Mouse (Mus musculus): ENCODE measurements around the gene Gm12216. TPM values are rescaled to one million over a fixed set of nuclear protein-coding genes. Genes with fewer than 3 reads are reported as not detected.

The Gm12216 gene
- total and polyA plus RNA-seq, 2 experiments, result 2.7 to 3.2 TPM

GRCm38 (mm10) chr11:53891505-53892451 is 32.7 kb upstream of the Gm12216 start, which contains the start of gene Slc22a5:
TSS of gene Slc22a5 (minus strand) at chr11:53891660.
- DNase-seq (ENCODE audit: extremely low read depth, low read depth, low spot score), result peak; percentile 94
- TF ChIP-seq CTCF (IDR thresholded peaks at IDR 0.05; ENCODE audit: low read depth, low read length), result no peak
- peak; percentile 74; the same call in 1 of the 2 replicates for TF ChIP-seq POLR2A (IDR thresholded peaks at IDR 0.05; ENCODE audit: extremely low read depth, insufficient read depth, low read length)
- WGBS, result 2% methylated on average over 63 of the region's 63 CpGs
- peaks cover 19% of the 10 kb centered on the region for H3K4me1 ChIP-seq (ENCODE audit: control insufficient read depth, insufficient read depth, low read length)
- H3K27ac ChIP-seq (replicated peaks; ENCODE audit: insufficient read depth, low read depth, low read length), result peak within 1 kb of the TSS; percentile 80
- peak within 1 kb of the TSS; percentile 95 for H3K9ac ChIP-seq (ENCODE audit: low read depth, low read length)
- H3K36me3 ChIP-seq (ENCODE audit: control insufficient read depth, insufficient read depth, low read length), result peaks cover 1% of the 10 kb centered on the region
- peaks cover 12% of the 10 kb centered on the region for H3K79me2 ChIP-seq (ENCODE audit: control insufficient read depth, insufficient read depth, low read length)
- peak within 1 kb of the TSS; percentile 92 for H3K4me3 ChIP-seq (ENCODE audit: insufficient read depth, low read depth, low read length)
- no peaks in the 10 kb centered on the region for H3K27me3 ChIP-seq (ENCODE audit: control insufficient read depth, insufficient read depth, low read length)

DNA sequence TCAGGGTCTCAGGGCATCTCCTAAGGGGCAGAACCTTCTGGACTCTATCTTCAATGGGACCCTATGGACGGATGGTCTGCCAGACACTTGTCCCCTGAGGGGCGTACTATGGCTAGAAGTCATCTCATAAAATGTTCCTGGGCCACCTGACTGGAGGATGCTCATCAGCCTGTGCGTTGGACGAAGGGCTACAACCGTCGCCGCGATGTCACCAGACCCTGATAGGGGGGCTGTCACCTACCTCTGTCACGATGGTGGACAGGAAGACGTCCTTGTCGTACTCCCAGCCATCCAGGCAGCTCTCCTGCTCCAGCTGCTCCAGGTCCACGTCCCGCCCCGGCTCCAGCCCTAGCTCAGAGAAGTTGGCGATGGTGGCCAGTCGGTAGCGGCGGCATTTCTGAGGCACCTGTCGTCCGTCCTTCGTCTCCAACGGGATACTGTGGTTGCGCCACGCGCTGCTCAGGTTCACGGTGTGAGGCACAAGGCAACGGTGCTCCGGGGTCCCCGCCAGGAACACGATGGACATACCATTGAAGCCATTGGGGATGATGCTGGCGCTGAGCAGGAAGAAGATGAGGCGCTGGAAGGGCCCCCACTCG is 31.9 kb upstream of the Gm12216 start:
- Histone ChIP-seq H3K4me1 (ENCODE audit: control insufficient read depth, insufficient read depth, low read length) (peaks cover 19% of the 10 kb centered on the region), H3K27me3 (ENCODE audit: control insufficient read depth, insufficient read depth, low read length) (no peaks in the 10 kb centered on the region), H3K27ac (replicated peaks; ENCODE audit: insufficient read depth, low read depth, low read length) (peak overlapping the region; percentile 80), H3K4me3 (ENCODE audit: insufficient read depth, low read depth, low read length) (peak overlapping the region; percentile 92), H3K9ac (ENCODE audit: low read depth, low read length) (peak overlapping the region; percentile 95), H3K36me3 (ENCODE audit: control insufficient read depth, insufficient read depth, low read length) (peaks cover 6% of the 10 kb centered on the region), H3K79me2 (ENCODE audit: control insufficient read depth, insufficient read depth, low read length) (peaks cover 15% of the 10 kb centered on the region)
- WGBS, result 4% methylated on average over 33 of the region's 33 CpGs
- TF ChIP-seq CTCF (IDR thresholded peaks at IDR 0.05; ENCODE audit: low read depth, low read length), result no peak
- no peak for TF ChIP-seq POLR2A (IDR thresholded peaks at IDR 0.05; ENCODE audit: extremely low read depth, insufficient read depth, low read length)
- DNase-seq (ENCODE audit: extremely low read depth, low read depth, low spot score), result no peak

DNA sequence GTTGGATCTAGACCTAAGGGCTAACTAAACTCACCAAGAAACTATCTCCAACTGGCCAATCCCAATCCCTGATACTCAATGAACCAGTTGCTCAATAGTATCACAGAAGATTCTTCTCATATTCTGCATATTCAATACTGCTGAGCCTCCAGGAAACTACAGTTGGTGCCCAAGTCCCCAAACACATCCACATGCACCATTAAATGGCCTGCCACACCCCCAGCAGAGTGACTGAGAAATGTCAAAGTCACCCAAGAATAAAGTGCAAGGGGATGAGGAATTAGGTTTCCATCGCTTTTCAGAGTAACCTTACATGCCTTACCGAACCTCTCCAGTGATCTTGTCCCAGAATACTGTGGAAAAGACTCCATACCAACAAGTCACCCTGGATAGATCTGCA is 31.2 kb upstream of the Gm12216 start:
- Histone ChIP-seq H3K79me2 (ENCODE audit: control insufficient read depth, insufficient read depth, low read length) (peaks cover 15% of the 10 kb centered on the region), H3K4me1 (ENCODE audit: control insufficient read depth, insufficient read depth, low read length) (peaks cover 19% of the 10 kb centered on the region), H3K27ac (replicated peaks; ENCODE audit: insufficient read depth, low read depth, low read length) (peak overlapping the region; percentile 54; the same call in 1 of the 2 replicates), H3K27me3 (ENCODE audit: control insufficient read depth, insufficient read depth, low read length) (no peaks in the 10 kb centered on the region), H3K9ac (ENCODE audit: low read depth, low read length) (no peak overlapping the region; the same call in 1 of the 2 replicates), H3K4me3 (ENCODE audit: insufficient read depth, low read depth, low read length) (no peak overlapping the region; the same call in 1 of the 2 replicates), H3K36me3 (ENCODE audit: control insufficient read depth, insufficient read depth, low read length) (peaks cover 9% of the 10 kb centered on the region)
- no peak for TF ChIP-seq POLR2A (IDR thresholded peaks at IDR 0.05; ENCODE audit: extremely low read depth, insufficient read depth, low read length)
- no peak for TF ChIP-seq CTCF (IDR thresholded peaks at IDR 0.05; ENCODE audit: low read depth, low read length)
- WGBS, result 93% methylated on average over 2 of the region's 2 CpGs
- DNase-seq (ENCODE audit: extremely low read depth, low read depth, low spot score), result no peak

GRCm38 (mm10) chr11:53889091-53889645 is 30.1 kb upstream of the Gm12216 start:
- peak overlapping the region; percentile 34; the same call in 1 of the 2 replicates for H3K4me3 ChIP-seq (ENCODE audit: insufficient read depth, low read depth, low read length)
- TF ChIP-seq POLR2A (IDR thresholded peaks at IDR 0.05; ENCODE audit: extremely low read depth, insufficient read depth, low read length) (no peak), CTCF (IDR thresholded peaks at IDR 0.05; ENCODE audit: low read depth, low read length) (no peak)
- H3K79me2 ChIP-seq (ENCODE audit: control insufficient read depth, insufficient read depth, low read length), result peaks cover 15% of the 10 kb centered on the region
- peak; percentile 97 for DNase-seq (ENCODE audit: extremely low read depth, low read depth, low spot score)
- H3K9ac ChIP-seq (ENCODE audit: low read depth, low read length), result peak overlapping the region; percentile 5; the same call in 1 of the 2 replicates
- peaks cover 19% of the 10 kb centered on the region for H3K4me1 ChIP-seq (ENCODE audit: control insufficient read depth, insufficient read depth, low read length)
- H3K36me3 ChIP-seq (ENCODE audit: control insufficient read depth, insufficient read depth, low read length), result peaks cover 9% of the 10 kb centered on the region
- no peaks in the 10 kb centered on the region for H3K27me3 ChIP-seq (ENCODE audit: control insufficient read depth, insufficient read depth, low read length)
- WGBS, result 5% methylated on average over 4 of the region's 4 CpGs
- peak overlapping the region; percentile 68 for H3K27ac ChIP-seq (replicated peaks; ENCODE audit: insufficient read depth, low read depth, low read length)

GRCm38 (mm10) chr11:53888242-53888641 is 29.2 kb upstream of the Gm12216 start:
- WGBS, result 92% methylated on average over 4 of the region's 4 CpGs
- Histone ChIP-seq H3K36me3 (ENCODE audit: control insufficient read depth, insufficient read depth, low read length) (peaks cover 9% of the 10 kb centered on the region), H3K79me2 (ENCODE audit: control insufficient read depth, insufficient read depth, low read length) (peaks cover 15% of the 10 kb centered on the region), H3K4me3 (ENCODE audit: insufficient read depth, low read depth, low read length) (no peak overlapping the region), H3K9ac (ENCODE audit: low read depth, low read length) (0 out of 2 replicates have a peak overlapping the region, but pooled peaks have one; percentile 23), H3K4me1 (ENCODE audit: control insufficient read depth, insufficient read depth, low read length) (peaks cover 24% of the 10 kb centered on the region), H3K27me3 (ENCODE audit: control insufficient read depth, insufficient read depth, low read length) (no peaks in the 10 kb centered on the region), H3K27ac (replicated peaks; ENCODE audit: insufficient read depth, low read depth, low read length) (peak overlapping the region; percentile 61)
- DNase-seq (ENCODE audit: extremely low read depth, low read depth, low spot score), result no peak
- TF ChIP-seq POLR2A (IDR thresholded peaks at IDR 0.05; ENCODE audit: extremely low read depth, insufficient read depth, low read length) (no peak), CTCF (IDR thresholded peaks at IDR 0.05; ENCODE audit: low read depth, low read length) (no peak)

Data from liver, adult 2 months (tissue).